9 mouse cellular contexts compared by ENCODE assay signal in the genomic region with DNA sequence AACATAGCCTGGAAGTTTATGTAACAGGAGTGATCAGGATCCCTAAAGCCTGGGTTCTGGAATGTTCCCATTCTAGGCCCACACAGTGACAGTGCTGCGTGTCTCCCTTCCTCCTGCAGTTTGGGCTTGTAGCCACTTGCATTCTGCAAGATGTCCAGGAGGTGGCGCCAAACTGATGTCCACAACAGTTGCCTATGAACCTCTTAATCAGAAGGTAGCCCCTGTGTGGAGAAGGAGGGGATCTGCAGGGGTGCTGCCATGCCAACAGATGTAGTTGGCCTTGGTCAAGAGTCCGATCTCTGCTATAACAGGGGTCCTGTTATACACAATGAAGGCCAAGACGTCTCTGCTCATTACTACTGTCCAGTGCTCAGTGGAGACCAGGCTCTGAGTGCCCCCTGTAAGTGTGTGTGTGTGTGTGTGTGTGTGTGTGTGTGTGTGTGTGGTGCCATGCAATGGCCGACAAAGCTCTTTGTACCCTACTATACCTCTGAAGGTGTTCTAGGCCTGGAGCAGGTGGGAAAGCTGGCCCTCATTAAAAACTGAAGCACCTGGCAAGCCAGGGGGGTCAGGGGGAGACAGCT. TPM values are rescaled to one million over a fixed set of nuclear protein-coding genes. Genes with fewer than 3 reads are reported as not detected.
DNase-seq lines count a peak whose midpoint lies in the region; ATAC-seq and TF ChIP-seq lines count a peak whose summit lies in the region.
"Had no signal": no experiment of that assay in that cellular context is flagged by ENCODE, and none has a peak within 500 bp of the region (broad histone marks: within the 10 kb centered on the region; RNA-seq: fewer than 3 reads in every experiment).

No protein-coding gene starts in this region.

- no peak overlapping the region for H3K27ac ChIP-seq in ES-Bruce4 (ENCODE audit: insufficient read depth, low read length)
- no peak overlapping the region for H3K27ac ChIP-seq in forebrain, embryonic 14.5 days (ENCODE audit: low read depth, low read length)
- no peak overlapping the region for H3K27ac ChIP-seq in lung, embryonic 15.5 days
- no peak overlapping the region for H3K27ac ChIP-seq in thymus, adult 2 months (ENCODE audit: control insufficient read depth, insufficient read depth, low read length)
- H3K27ac ChIP-seq: heart, embryonic 13.5 days had no signal

- WGBS in forebrain, embryonic 14.5 days = 42% methylated on average over 5 of the region's 5 CpGs
- 28% methylated on average over 5 of the region's 5 CpGs for WGBS in lung, embryonic 15.5 days
- 40% methylated on average over 5 of the region's 5 CpGs for WGBS in thymus, adult 2 months

- TF ChIP-seq EP300 in ES-Bruce4 (IDR thresholded peaks at IDR 0.05; ENCODE audit: insufficient read depth, low read depth, low read length) = no peak

- DNase-seq in c-Kit-positive CD71-positive TER-119-negative erythroid progenitor cells, embryonic 14.5 days (ENCODE audit: low read depth) = peak; percentile 46
- peak; percentile 88 for DNase-seq in forebrain, embryonic 14.5 days (ENCODE audit: low spot score)
- peak; percentile 96 for DNase-seq in heart, postnatal 4 days
- DNase-seq in layer of hippocampus, adult 8-10 months (ENCODE audit: low spot score in 2 of 2) = peak; percentile 93 to 97
- peak; percentile 89 for DNase-seq in ovary, postnatal 10 days (ENCODE audit: low spot score)
- peak; percentile 84 for DNase-seq in thymus, adult 2 months

- no peak overlapping the region for H3K4me3 ChIP-seq in ES-Bruce4 (ENCODE audit: low read depth, low read length)
- H3K4me3 ChIP-seq in forebrain, embryonic 14.5 days (ENCODE audit: low read depth, low read length) = no peak overlapping the region
- no peak overlapping the region for H3K4me3 ChIP-seq in lung, embryonic 15.5 days
- H3K4me3 ChIP-seq in thymus, adult 2 months (ENCODE audit: control insufficient read depth, insufficient read depth, low read length) = no peak overlapping the region
- H3K4me3 ChIP-seq: heart, embryonic 13.5 days had no signal

- H3K4me2 ChIP-seq in forebrain, embryonic 14.5 days (ENCODE audit: low read length) = no peak overlapping the region
- H3K4me2 ChIP-seq in lung, embryonic 15.5 days = no peak overlapping the region
- H3K4me2 ChIP-seq: heart, embryonic 13.5 days had no signal

- no peak overlapping the region for H3K9ac ChIP-seq in ES-Bruce4 (ENCODE audit: low read depth, poor library complexity, severe bottlenecking)
- no peak overlapping the region for H3K9ac ChIP-seq in forebrain, embryonic 14.5 days (ENCODE audit: low read length)
- no peak overlapping the region for H3K9ac ChIP-seq in lung, embryonic 15.5 days
- H3K9ac ChIP-seq: heart, embryonic 13.5 days had no signal

- peaks cover 3% of the 10 kb centered on the region for H3K4me1 ChIP-seq in ES-Bruce4 (ENCODE audit: control insufficient read depth, insufficient read depth, low read length)
- no peaks in the 10 kb centered on the region for H3K4me1 ChIP-seq in forebrain, embryonic 14.5 days (ENCODE audit: control insufficient read depth, insufficient read depth, low read length)
- peaks cover 14% of the 10 kb centered on the region for H3K4me1 ChIP-seq in lung, embryonic 15.5 days
- H3K4me1 ChIP-seq in thymus, adult 2 months (replicated peaks; ENCODE audit: control insufficient read depth, insufficient read depth, low read length) = no peaks in the 10 kb centered on the region

- no peak for TF ChIP-seq POLR2A in ES-Bruce4 (IDR thresholded peaks at IDR 0.05; ENCODE audit: insufficient read depth, low read length)
- no peak for TF ChIP-seq POLR2A in thymus, adult 2 months (IDR thresholded peaks at IDR 0.05; ENCODE audit: control insufficient read depth, extremely low read depth, insufficient read depth, low read length, poor library complexity)

- H3K27me3 ChIP-seq in ES-Bruce4 (ENCODE audit: control insufficient read depth, insufficient read depth, low read length, poor library complexity, severe bottlenecking) = no peaks in the 10 kb centered on the region
- no peaks in the 10 kb centered on the region for H3K27me3 ChIP-seq in forebrain, embryonic 14.5 days (replicated peaks; ENCODE audit: control insufficient read depth, insufficient read depth, low read length)
- no peaks in the 10 kb centered on the region for H3K27me3 ChIP-seq in lung, embryonic 15.5 days
- H3K27me3 ChIP-seq in thymus, adult 2 months (ENCODE audit: control insufficient read depth, insufficient read depth, low read length) = no peaks in the 10 kb centered on the region
- H3K27me3 ChIP-seq: heart, embryonic 13.5 days had no signal

- no peaks in the 10 kb centered on the region for H3K36me3 ChIP-seq in ES-Bruce4 (ENCODE audit: control insufficient read depth, insufficient read depth, low read length, poor library complexity, severe bottlenecking)
- no peaks in the 10 kb centered on the region for H3K36me3 ChIP-seq in forebrain, embryonic 14.5 days (ENCODE audit: control insufficient read depth, insufficient read depth, low read length)
- no peaks in the 10 kb centered on the region for H3K36me3 ChIP-seq in lung, embryonic 15.5 days
- no peaks in the 10 kb centered on the region for H3K36me3 ChIP-seq in thymus, adult 2 months (ENCODE audit: control insufficient read depth, insufficient read depth, low read length)
- H3K36me3 ChIP-seq: heart, embryonic 13.5 days had no signal

- H3K9me3 ChIP-seq in ES-Bruce4 (replicated peaks; ENCODE audit: control insufficient read depth, insufficient read depth, low read length, poor library complexity, severe bottlenecking) = no peaks in the 10 kb centered on the region
- H3K9me3 ChIP-seq in forebrain, embryonic 14.5 days (replicated peaks; ENCODE audit: control insufficient read depth, low read length) = no peaks in the 10 kb centered on the region
- no peaks in the 10 kb centered on the region for H3K9me3 ChIP-seq in lung, embryonic 15.5 days
- H3K9me3 ChIP-seq: heart, embryonic 13.5 days had no signal

- peak; percentile 89 for TF ChIP-seq CTCF in ES-Bruce4 (IDR thresholded peaks at IDR 0.05; ENCODE audit: low read depth, low read length)
- peak; percentile 69; the same call in 1 of the 2 replicates for TF ChIP-seq CTCF in thymus, adult 2 months (IDR thresholded peaks at IDR 0.05; ENCODE audit: borderline replicate concordance, control insufficient read depth, extremely low read depth, insufficient read depth, low read length, poor library complexity)

- peak; percentile 33; the same call in 1 of the 2 replicates for ATAC-seq in forebrain, embryonic 14.5 days
- 0 out of 2 replicates have a peak, but pooled peaks have one; percentile 12 for ATAC-seq in lung, embryonic 15.5 days (ENCODE audit: borderline replicate concordance, extremely low read depth, low FRiP score, low TSS enrichment)

RNA-seq across cellular contexts. Expression of a gene that starts 24.5 kb away (rescaled TPM):
- 4.4 and 4.6 TPM in 2 replicates for polyA plus RNA-seq in ES-Bruce4 (2011; ENCODE audit: insufficient read depth, insufficient read length, low read depth, missing spikeins)
- 22.9 and 24.7 TPM in 2 replicates for polyA plus RNA-seq in forebrain, embryonic 14.5 days (2014; fragmentation: Nextera tagmentation; extraction: Ambion mirVana)
- total RNA-seq in heart, postnatal 4 days (2021) = 10 to 100 TPM; 82.6 to 87.6 TPM
- total RNA-seq in layer of hippocampus, adult 8-10 months (2022) = 100 to 1,000 TPM; 256 to 294 (median 274) TPM
- polyA plus RNA-seq in lung, embryonic 15.5 days (2015; fragmentation: Nextera tagmentation; extraction: Ambion mirVana) = 39.1 and 44.2 TPM in 2 replicates
- polyA plus RNA-seq in thymus, adult 2 months (2012; rRNA removed) = 1.9 and 5.9 TPM in 2 replicates

RNA-seq across cellular contexts. Expression of a gene that starts 42.3 kb away (rescaled TPM):
- 1.7 and 2.4 TPM in 2 replicates for polyA plus RNA-seq in ES-Bruce4 (2011; ENCODE audit: insufficient read depth, insufficient read length, low read depth, missing spikeins)
- polyA plus RNA-seq in forebrain, embryonic 14.5 days (2014; fragmentation: Nextera tagmentation; extraction: Ambion mirVana) = 2.6 and 6.2 TPM in 2 replicates
- total RNA-seq in heart, postnatal 4 days (2021) = 100 to 1,000 TPM; 281 to 298 TPM
- total RNA-seq in layer of hippocampus, adult 8-10 months (2022) = 100 to 1,000 TPM; 538 to 639 (median 590) TPM
- polyA plus RNA-seq in lung, embryonic 15.5 days (2015; fragmentation: Nextera tagmentation; extraction: Ambion mirVana) = 20.7 and 22.8 TPM in 2 replicates
- polyA plus RNA-seq in thymus, adult 2 months (2012; rRNA removed) = 3.5 TPM in 2 replicates

Comparison
In these comparisons a context has a peak if more than half of its experiments do, and no peak if none do; other contexts are left out.
1. DNase-seq: peak in every context shown above with its lines; median percentile 96 in heart, postnatal 4 days; 95 in layer of hippocampus, adult 8-10 months; 89 in ovary, postnatal 10 days; 88 in forebrain, embryonic 14.5 days; 84 in thymus, adult 2 months; 46 in c-Kit-positive CD71-positive TER-119-negative erythroid progenitor cells, embryonic 14.5 days.